Mouse (Mus musculus) MEL (cell line): ENCODE measurements around the gene Erc2. TPM values are rescaled to one million over a fixed set of nuclear protein-coding genes. Genes with fewer than 3 reads are reported as not detected.

Experiments
- DNase-seq: peaks from one replicate; pipeline ENCODE4 v3.0.0; 2011; ENCODE audit warnings: low read depth, low spot score
- H3K27ac ChIP-seq: 2 replicates; pipeline ENCODE4 v1.5.1; 2012; ENCODE audit warnings: low read depth, mild to moderate bottlenecking, control low read depth, low read length, moderate library complexity; ENCODE audit not compliant: control insufficient read depth
- H3K27me3 ChIP-seq, 2 experiments: fragments of 150-350 bp in 1 of 2; sonication (generic) in 1 of 2; 2 replicates each; pipeline ENCODE4 v1.6.1; 2012; ENCODE audit warnings: low read length in 2 of 2, mild to moderate bottlenecking in 2 of 2, improper control_type of control experiment in 1 of 2, moderate library complexity in 1 of 2; ENCODE audit not compliant: insufficient read depth in 2 of 2, control insufficient read depth in 1 of 2
- H3K36me3 ChIP-seq, 2 experiments: 2 replicates each; pipeline ENCODE4 v1.6.1; 2012 to 2014; ENCODE audit warnings: low read length in 2 of 2, improper control_type of control experiment in 1 of 2, inconsistent platforms in 1 of 2, mild to moderate bottlenecking in 1 of 2; ENCODE audit not compliant: insufficient read depth in 2 of 2, control insufficient read depth in 1 of 2
- H3K4me1 ChIP-seq, 2 experiments: fragments of 150-350 bp in 1 of 2; sonication (generic) in 1 of 2; 2 replicates each; pipeline ENCODE4 v1.6.1; 2012; ENCODE audit warnings: low read length in 2 of 2, improper control_type of control experiment in 1 of 2, mild to moderate bottlenecking in 1 of 2; ENCODE audit not compliant: insufficient read depth in 2 of 2, control insufficient read depth in 1 of 2
- H3K4me3 ChIP-seq, 2 experiments: fragments of 150-350 bp in 1 of 2; sonication (generic) in 1 of 2; 2 replicates each; pipeline ENCODE4 v1.5.1; 2012; ENCODE audit warnings: low read depth in 2 of 2, low read length in 2 of 2, mild to moderate bottlenecking in 2 of 2, moderate library complexity in 2 of 2, control low read depth in 1 of 2, improper control_type of control experiment in 1 of 2; ENCODE audit not compliant: control insufficient read depth in 1 of 2, insufficient read depth in 1 of 2
- H3K79me2 ChIP-seq: 2 replicates; pipeline ENCODE4 v1.6.1; 2012; ENCODE audit warnings: mild to moderate bottlenecking, low read length, moderate library complexity; ENCODE audit not compliant: control insufficient read depth, poor library complexity, insufficient read depth
- H3K9ac ChIP-seq: 2 replicates; pipeline ENCODE4 v1.6.1; 2012; ENCODE audit warnings: low read depth, mild to moderate bottlenecking, control low read depth, low read length, moderate library complexity; ENCODE audit not compliant: control insufficient read depth, poor library complexity, severe bottlenecking
- H3K9me3 ChIP-seq: fragments of 150-350 bp; sonication (generic); replicated peaks from 2 replicates; pipeline ENCODE4 v1.6.1; 2012; ENCODE audit warnings: mild to moderate bottlenecking, low read length, improper control_type of control experiment, moderate library complexity; ENCODE audit not compliant: insufficient read depth
- BHLHE40 ChIP-seq: IDR thresholded peaks from 2 replicates; pipeline ENCODE4 v1.6.1; 2012; ENCODE audit warnings: low read depth, mild to moderate bottlenecking, inconsistent platforms, low read length, improper control_type of control experiment, borderline replicate concordance
- CHD2 ChIP-seq: IDR thresholded peaks from 2 replicates; pipeline ENCODE4 v1.6.1; 2011; ENCODE audit warnings: low read length, improper control_type of control experiment
- E2F4 ChIP-seq: IDR thresholded peaks from 2 replicates; pipeline ENCODE4 v1.6.1; 2011; ENCODE audit warnings: low read depth, low read length, improper control_type of control experiment, borderline replicate concordance
- ELF1 ChIP-seq: IDR thresholded peaks from 2 replicates; pipeline ENCODE4 v1.6.1; 2014; ENCODE audit warnings: low read depth, mild to moderate bottlenecking, inconsistent platforms, low read length, improper control_type of control experiment, moderate library complexity
- ETS1 ChIP-seq: IDR thresholded peaks from 2 replicates; pipeline ENCODE4 v1.6.1; 2012; ENCODE audit warnings: low read depth, mild to moderate bottlenecking, inconsistent platforms, low read length, improper control_type of control experiment, moderate library complexity
- MAX ChIP-seq: IDR thresholded peaks from 2 replicates; pipeline ENCODE4 v1.6.1; 2011; ENCODE audit warnings: low read length, improper control_type of control experiment
- MEF2A ChIP-seq: IDR thresholded peaks from 2 replicates; pipeline ENCODE4 v1.6.1; 2014; ENCODE audit warnings: low read depth, mild to moderate bottlenecking, inconsistent platforms, low read length, improper control_type of control experiment; ENCODE audit not compliant: poor library complexity, insufficient replicate concordance, severe bottlenecking; ENCODE audit errors: extremely low read depth
- MXI1 ChIP-seq: IDR thresholded peaks from 2 replicates; pipeline ENCODE4 v1.6.1; 2011; ENCODE audit warnings: mild to moderate bottlenecking, low read depth, low read length, improper control_type of control experiment
- NRF1 ChIP-seq: IDR thresholded peaks from 2 replicates; pipeline ENCODE4 v1.6.1; 2014; ENCODE audit warnings: low read depth, mild to moderate bottlenecking, inconsistent platforms, low read length, improper control_type of control experiment, moderate library complexity; ENCODE audit not compliant: poor library complexity, insufficient read depth, severe bottlenecking
- POLR2AphosphoS2 ChIP-seq: IDR thresholded peaks from 2 replicates; pipeline ENCODE4 v1.6.1; 2011; ENCODE audit warnings: low read length, improper control_type of control experiment
- POLR2AphosphoS5 ChIP-seq: IDR thresholded peaks from 2 replicates; pipeline ENCODE4 v1.6.1; 2012; ENCODE audit warnings: low read depth, borderline replicate concordance, mild to moderate bottlenecking, inconsistent platforms, low read length, moderate library complexity, mixed read lengths
- RAD21 ChIP-seq: IDR thresholded peaks from 2 replicates; pipeline ENCODE4 v1.6.1; 2011; ENCODE audit warnings: mild to moderate bottlenecking, low read depth, low read length, improper control_type of control experiment
- TAL1 ChIP-seq: IDR thresholded peaks from 2 replicates; pipeline ENCODE4 v1.6.1; 2012; ENCODE audit warnings: mild to moderate bottlenecking, inconsistent platforms, low read length, moderate library complexity, mixed read lengths
- UBTF ChIP-seq: IDR thresholded peaks from 2 replicates; pipeline ENCODE4 v1.6.1; 2012; ENCODE audit warnings: low read depth, mild to moderate bottlenecking, inconsistent platforms, low read length, improper control_type of control experiment, moderate library complexity, borderline replicate concordance; ENCODE audit not compliant: insufficient read depth
- USF1 ChIP-seq: IDR thresholded peaks from 2 replicates; pipeline ENCODE4 v1.6.1; 2014; ENCODE audit warnings: low read depth, mild to moderate bottlenecking, inconsistent platforms, low read length, improper control_type of control experiment, moderate library complexity
- USF2 ChIP-seq, 2 experiments: IDR thresholded peaks; 2 replicates each; pipeline ENCODE4 v1.6.1; 2011 to 2012; ENCODE audit warnings: improper control_type of control experiment in 2 of 2, low read length in 2 of 2, borderline replicate concordance in 1 of 2, inconsistent platforms in 1 of 2, low read depth in 1 of 2, mild to moderate bottlenecking in 1 of 2; ENCODE audit not compliant: insufficient read depth in 1 of 2
- ZKSCAN1 ChIP-seq: IDR thresholded peaks from 2 replicates; pipeline ENCODE4 v1.6.1; 2012; ENCODE audit warnings: low read depth, mild to moderate bottlenecking, inconsistent platforms, low read length, improper control_type of control experiment, moderate library complexity
- ZMIZ1 ChIP-seq: IDR thresholded peaks from 2 replicates; pipeline ENCODE4 v1.6.1; 2012; ENCODE audit warnings: low read depth, mild to moderate bottlenecking, inconsistent platforms, low read length, improper control_type of control experiment, moderate library complexity
- ZNF384 ChIP-seq: IDR thresholded peaks from 2 replicates; pipeline ENCODE4 v1.6.1; 2012; ENCODE audit warnings: low read depth, mild to moderate bottlenecking, inconsistent platforms, low read length, improper control_type of control experiment
- polyA plus RNA-seq, 2 experiments: library from polyadenylated mRNA; stranded (reverse) in 1 of 2; unstranded in 1 of 2; fragments of >175 nt in 1 of 2; fragments of >200 nt in 1 of 2; gene quantifications; 2 replicates each; pipeline versions ENCODE4 v1.2.1 to v1.2.4; 2012; ENCODE audit warnings: low replicate concordance in 2 of 2, low read depth in 1 of 2; ENCODE audit not compliant: insufficient read length in 2 of 2, insufficient read depth in 1 of 2, missing spikeins in 1 of 2
- total RNA-seq: library from RNA; depleted of rRNA; stranded (reverse); fragments of 300-350 nt; gene quantifications from 2 replicates; pipeline ENCODE4 v1.2.3, GENCODE M21; 2012

The Erc2 gene
- total and polyA plus RNA-seq, 3 experiments, result not detected

DNA sequence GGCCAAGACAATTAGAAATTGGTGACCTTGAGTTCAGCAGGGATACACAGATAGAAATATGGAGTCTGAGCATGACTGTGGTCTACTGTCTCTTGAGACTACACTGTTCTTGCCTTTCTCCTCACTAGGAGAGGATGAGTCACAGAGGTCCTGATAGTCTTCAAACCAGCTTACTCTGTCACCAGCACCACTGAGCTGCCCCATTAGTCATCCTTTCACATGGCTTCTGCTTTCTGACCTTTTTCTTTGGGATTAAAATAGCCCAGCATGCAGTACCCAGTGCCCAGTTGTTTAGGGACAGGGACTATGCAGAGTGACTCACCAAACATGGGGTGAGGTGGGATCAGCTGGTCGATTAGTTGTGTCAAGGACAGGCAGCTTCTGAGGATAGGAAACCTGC, 132.1 kb downstream of the Erc2 start:
- H3K27me3 ChIP-seq, result no peaks in the 10 kb centered on the region; a peak in 1 of 4 replicates
- H3K9ac ChIP-seq, result no peak overlapping the region
- no peaks in the 10 kb centered on the region for H3K4me1 ChIP-seq
- TF ChIP-seq POLR2AphosphoS5, result no peak
- TF ChIP-seq BHLHE40, result no peak
- no peak for TF ChIP-seq ELF1
- no peak for TF ChIP-seq E2F4
- no peak for TF ChIP-seq MAX
- no peak for TF ChIP-seq RAD21
- no peak for TF ChIP-seq ETS1
- TF ChIP-seq USF2 (IDR thresholded peaks at IDR 0.05; ENCODE audit: borderline replicate concordance in 1 of 2, insufficient read depth in 1 of 2, low read depth in 1 of 2, low read length in 2 of 2), result no peak
- no peak for TF ChIP-seq ZKSCAN1
- TF ChIP-seq MXI1, result no peak
- TF ChIP-seq ZNF384, result no peak
- TF ChIP-seq MEF2A, result no peak
- TF ChIP-seq NRF1, result no peak
- no peak for TF ChIP-seq USF1
- no peak for TF ChIP-seq POLR2AphosphoS2
- TF ChIP-seq, all 39 proteins: peak for 0
- H3K27ac ChIP-seq, result no peak overlapping the region
- no peaks in the 10 kb centered on the region for H3K36me3 ChIP-seq
- H3K9me3 ChIP-seq, result no peaks in the 10 kb centered on the region
- H3K4me3 ChIP-seq, result no peak overlapping the region
- H3K79me2 ChIP-seq, result no peaks in the 10 kb centered on the region
- DNase-seq, result no peak

- Histone ChIP-seq H3K9me3 (no peaks in the 10 kb centered on the region), H3K27ac (no peak overlapping the region), H3K9ac (no peak overlapping the region), H3K4me1 (no peaks in the 10 kb centered on the region), H3K4me3 (no peak overlapping the region), H3K79me2 (no peaks in the 10 kb centered on the region), H3K36me3 (no peaks in the 10 kb centered on the region), H3K27me3 (no peaks in the 10 kb centered on the region)
- TF ChIP-seq ETS1, result no peak
- TF ChIP-seq CHD2, result no peak
- TF ChIP-seq ZNF384, result no peak
- TF ChIP-seq UBTF, result no peak
- no peak for TF ChIP-seq TAL1
- no peak for TF ChIP-seq ZMIZ1
- DNase-seq, result no peak
These were observed 134.7 kb downstream of the Erc2 start for GRCm38 (mm10) chr14:27756901-27757300.
